Mouse (Mus musculus) neural tube, embryonic 10.5 days (tissue): ENCODE results near the gene Tgm1.

Experiments used
- DNase-seq: peaks from one replicate; pipeline ENCODE4 v3.0.0-alpha.2; 2017; ENCODE audit warnings: low spot score; ENCODE audit errors: extremely low spot score

Gene Tgm1

DNA sequence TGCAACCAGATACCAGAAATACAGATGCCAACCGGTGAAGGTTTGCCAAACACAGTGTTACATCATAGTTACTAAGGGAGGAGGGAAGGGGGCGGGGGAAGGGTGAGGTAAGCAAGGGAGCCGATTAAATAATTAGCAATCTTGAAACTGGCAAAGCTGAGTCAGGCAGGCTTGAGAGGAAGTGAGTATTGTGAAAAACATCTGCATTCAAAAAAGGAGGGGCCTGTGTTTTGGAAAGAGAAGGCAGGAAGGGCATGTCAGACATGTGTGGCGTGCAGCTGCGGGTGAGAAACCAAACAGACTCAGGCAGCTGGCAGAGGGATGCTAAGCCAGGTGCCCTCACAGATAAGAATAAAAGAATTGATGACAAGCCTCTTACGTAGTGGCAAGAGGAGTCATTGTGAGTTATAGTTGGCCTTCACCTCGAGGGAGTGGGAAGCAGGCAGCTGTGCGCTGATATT, 10.7 kb upstream of the Tgm1 start:
- DNase-seq: no peak

DNA sequence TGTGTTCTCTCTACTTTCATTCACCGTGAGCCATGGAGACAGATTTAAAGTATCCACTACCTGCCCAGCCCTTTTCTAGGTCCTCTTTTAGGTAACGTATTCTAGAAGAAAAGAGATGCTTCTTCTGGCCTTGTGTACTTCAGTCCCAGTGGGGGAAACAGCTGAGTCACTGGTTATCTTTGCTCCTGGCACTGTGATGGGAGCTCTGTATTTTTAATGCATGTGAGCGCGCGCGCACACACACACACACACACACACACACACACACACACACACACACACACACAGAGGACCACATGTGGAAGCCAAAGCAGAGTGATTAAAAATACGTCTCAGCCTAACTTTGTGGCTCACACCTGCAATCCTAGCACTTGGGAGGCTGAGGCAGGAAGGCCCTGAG, 9.7 kb upstream of the Tgm1 start:
- DNase-seq: no peak

DNA sequence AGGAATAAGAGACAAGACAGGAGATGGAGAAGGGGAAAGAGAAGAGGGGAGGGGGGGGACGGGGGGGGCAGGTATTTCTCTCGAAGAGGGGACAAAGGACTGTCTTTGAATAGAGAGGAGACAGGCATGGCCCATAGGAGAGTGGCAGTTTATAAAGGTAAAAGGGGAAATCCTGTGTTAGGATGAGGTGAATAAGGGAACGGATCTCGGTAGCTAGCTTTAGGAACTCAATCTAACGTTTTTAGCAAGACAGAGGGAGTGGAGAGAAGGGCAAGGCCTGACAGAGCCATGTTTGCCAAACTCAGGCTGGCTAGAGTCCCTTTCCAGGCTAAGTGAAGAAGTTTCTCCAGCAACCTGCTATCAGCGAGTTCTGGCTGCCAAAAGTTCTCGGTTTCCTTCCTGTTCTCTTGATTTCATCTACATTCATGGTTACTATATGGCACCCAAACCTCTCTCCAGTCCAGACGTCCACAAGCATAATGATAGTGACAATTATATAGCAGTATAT, 8.8 kb upstream of the Tgm1 start:
- DNase-seq: no peak

DNA sequence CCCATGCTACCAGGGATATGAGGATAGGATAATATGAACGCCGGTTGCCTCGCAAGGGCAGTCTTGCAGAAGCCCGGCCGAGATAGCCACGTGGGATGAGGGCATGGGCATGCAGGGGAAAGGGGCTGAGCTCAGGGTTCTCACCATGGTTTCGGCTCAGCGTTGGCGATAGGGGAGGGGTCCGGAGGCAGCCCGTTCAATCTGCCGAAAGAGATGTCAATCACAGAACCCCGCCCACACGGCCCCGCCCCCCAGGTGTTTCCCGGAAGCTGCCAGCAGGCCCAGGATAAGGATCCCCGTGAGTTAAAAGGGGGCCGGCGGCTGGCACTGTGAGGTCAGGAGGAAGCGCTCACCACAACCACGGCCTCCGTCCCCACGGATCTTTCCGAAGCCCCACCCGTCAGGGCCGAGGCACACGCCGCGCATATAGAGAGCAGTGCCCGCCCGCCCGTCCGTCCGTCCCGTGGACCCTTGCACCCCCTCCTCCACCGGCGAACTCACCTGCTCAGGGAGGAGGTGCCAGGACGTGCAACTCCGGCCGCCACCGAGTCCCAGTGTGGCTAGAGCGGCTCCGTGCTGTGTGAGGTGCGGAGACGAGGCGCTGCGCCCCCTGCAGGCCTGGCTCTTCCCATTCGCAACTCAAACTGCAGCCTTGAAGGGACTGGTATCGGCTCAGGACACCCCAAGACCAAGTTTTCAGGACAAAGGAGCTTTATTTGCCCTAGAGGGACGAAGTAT, 8.1 kb upstream of the Tgm1 start, which contains the start of gene Rabggta:
Gene Rabggta (minus strand): TSS at position 564 of the 738 bp plus-strand sequence.
- peak; percentile 94 for DNase-seq

DNA sequence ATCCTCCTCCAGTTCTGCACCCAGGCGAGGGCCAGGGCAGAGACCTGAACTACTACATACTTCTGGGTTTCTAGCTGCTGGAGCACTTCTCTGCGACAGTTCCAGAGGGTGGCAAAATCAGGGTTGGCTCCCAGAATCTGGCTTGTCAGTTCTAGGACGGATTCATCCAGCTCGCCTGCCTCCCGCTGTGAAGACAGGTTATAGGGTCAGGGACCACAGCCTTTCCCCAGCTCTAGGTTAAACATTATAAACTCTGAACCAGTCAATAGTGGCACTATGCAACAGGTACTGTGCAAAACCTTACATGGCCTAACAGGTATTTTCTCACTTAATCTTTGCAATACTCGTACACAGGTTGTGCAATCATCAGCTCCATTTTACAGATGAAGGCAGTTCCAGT, 7.3 kb upstream of the Tgm1 start:
- DNase-seq: no peak

DNA sequence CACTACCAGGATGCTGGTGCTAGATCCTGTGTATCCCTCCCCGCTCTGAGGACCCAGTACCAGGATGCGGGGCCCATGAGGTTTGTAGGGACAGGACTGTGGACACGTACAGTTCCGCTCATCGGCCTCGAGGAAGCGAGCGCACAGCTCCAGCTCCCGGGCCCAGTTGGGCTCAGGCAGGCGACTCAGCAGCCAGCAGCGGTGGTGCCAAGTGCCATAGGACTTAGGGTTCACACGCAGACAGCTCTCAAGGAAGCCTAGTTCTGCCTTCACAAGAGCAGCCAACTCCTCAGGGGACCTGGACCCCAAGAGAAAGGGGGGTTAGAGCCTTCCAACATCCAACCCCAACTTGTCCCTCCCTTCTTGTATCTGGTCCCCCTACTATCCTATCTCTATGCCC, 6.9 kb upstream of the Tgm1 start:
- DNase-seq: no peak

DNA sequence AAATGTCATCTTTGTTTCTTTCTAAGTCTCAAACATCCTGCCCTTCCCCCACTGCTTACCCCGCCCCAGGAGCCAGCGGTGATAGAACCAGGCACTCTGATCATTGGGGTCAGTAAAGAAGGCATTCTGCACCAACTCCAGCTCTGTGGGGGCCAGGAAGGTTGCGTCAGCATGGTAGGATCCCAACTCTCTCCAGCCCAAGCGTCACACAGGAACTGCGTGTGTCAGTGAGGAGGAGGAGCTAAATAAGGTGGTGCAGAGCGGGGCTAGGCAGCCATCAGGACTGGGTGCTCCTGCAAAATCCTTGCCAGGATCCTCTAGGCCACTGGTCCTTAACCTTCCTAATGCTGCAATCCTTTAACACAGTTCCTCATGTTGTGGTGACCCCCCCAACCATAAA, 6.0 kb upstream of the Tgm1 start:
- DNase-seq: no peak

DNA sequence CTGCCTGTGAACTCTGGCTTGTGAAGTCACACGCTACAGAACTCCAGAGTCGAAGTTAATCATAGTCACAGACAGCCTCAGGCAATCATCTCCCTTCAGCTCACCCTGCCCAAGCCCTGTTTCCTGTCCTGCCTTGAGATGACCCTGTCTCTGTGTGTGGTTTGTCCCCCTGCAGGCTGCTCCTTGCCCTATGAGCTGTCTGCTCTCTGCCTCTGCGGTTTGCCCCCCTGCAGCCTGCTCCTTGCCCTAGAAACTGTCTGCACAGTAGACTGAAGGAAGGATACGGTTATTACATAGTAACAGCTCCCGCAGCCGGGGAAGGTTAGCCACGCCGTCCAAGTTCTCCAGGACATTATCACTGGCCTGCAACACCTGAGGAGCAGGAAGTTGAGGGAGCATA, 3.2 kb upstream of the Tgm1 start:
- no peak for DNase-seq

DNA sequence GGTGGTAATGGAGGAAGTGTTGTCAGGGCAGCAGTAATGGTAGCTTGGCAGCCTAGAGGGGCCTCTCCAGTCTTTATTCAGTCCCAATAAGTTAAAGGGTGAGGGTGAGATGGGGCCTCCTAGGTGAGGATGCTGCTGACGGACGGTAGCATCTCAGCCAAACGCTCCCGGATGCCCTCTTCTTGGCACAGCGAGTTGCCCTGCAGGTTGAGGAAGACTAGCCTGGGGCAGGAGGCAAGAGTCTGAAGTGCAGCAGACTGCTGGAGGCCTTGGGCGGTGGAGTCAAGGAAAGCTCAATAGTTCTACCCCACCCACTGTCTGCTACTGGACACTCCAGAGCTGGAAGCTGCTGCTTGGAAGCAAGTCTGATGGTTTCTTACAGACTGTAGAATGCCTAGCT, 2.5 kb upstream of the Tgm1 start:
- no peak for DNase-seq

DNA sequence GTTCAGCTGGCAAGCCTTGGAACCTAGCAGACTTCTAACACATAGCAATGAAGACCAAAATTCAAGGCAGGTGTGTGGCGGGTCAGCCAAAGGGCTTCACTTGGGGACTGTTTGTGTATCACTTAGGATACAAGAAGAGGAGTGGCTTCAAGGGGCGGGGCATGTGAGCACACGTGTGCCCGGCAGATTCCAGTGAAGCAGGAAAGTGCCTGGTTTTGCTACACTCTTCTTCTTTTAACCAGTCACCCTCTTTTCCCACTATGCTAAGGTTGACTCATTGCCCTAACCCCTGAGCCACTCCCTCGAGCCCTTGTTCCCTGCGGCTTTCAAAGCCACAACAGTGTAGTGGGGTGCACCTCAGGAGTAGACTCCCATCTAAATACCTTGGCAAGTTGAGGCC, 1.2 kb upstream of the Tgm1 start:
- DNase-seq: no peak

DNA sequence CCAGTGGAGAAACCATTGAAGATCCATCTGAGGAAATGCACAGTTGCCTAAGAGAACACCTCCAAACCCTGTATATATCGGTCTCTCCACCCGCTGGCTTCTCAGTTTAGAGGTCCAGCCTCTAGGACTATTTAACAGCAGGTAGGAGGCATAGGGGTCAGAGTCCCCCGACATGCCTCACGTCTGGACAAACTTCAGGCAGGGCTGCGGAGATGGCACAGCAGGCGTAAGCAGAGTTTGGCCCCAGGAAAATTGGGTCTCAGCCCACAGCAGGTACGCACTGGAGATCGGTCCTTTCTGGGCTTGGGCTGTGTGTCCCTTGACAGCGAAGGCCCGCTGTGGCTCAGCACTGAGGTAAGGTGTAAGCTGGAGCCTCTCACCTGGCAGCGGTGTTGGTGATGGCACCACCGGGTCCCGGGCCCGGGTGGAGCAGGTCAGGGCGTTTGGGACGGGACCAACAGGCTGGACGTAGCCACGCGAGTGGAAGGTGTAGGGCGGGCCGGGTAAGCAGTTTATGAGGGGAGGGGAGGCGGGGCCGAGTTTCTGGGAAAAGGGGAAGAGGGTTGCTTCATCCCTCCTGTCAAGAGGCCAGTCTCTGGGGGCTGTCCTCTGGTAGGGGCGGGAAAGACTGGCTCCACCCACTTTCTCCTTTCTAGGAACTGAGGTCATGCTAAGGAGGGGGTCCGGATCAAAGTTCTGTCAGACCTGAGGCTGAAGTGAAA, 558 bp downstream of the Tgm1 start:
- no peak for DNase-seq

DNA sequence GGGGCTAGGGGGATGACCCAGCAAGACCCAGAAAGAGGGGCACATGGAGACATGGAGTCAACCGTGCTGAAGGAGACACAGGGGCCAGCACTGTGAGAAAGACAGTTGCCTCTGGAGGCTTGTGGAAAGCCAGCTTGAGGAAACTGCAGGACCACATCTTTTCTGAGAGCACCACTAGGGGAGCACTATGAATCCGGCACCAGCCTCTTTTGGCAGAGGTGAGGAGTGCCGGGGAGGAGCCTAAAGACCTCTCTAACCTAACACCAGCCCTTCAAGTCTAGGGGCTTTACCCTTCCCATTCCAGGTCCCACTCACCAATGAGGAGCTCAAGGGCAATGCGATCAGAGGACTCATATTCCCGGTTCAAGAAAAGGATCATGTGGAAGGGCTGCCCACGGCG, 1.9 kb downstream of the Tgm1 start:
- no peak for DNase-seq

DNA sequence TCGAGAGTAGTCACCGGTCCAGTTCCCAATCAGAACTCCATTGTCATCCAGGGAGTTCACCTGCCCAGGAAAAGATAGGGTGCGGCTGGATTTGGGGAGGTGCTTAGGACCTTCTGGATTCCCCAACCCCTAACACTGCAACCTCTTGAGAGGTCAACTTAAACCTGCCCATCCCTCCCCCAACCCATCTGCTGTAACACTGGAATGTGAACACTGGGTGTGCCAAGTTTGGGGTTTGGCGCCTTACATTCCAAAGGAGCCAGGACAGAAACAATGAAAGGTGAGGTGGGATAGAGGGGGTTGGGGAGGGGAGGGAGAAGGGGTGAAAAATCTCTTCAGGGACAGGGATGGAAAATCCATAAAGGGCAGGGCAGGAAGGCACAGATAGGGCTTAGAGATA, 4.2 kb downstream of the Tgm1 start:
- DNase-seq: no peak

DNA sequence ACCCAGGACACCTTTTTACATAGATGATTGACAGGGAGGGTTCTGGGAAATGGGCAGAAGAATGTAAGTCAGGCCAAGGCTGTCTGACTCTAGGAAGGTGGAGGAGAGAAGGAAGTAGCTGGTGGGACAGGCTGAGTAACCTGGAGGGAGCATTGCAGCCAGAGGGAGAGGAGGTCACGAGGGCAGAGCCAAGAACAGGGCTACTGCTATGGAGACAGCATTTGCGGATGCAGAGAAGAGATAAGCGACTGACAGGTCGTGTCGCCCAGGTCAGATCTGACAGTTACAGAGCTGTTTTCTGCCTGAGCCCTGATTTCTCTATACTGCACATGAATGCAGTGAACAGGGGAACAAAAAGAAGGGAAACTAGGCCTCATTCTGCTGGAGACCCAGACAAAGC, 6.3 kb downstream of the Tgm1 start:
- no peak for DNase-seq

DNA sequence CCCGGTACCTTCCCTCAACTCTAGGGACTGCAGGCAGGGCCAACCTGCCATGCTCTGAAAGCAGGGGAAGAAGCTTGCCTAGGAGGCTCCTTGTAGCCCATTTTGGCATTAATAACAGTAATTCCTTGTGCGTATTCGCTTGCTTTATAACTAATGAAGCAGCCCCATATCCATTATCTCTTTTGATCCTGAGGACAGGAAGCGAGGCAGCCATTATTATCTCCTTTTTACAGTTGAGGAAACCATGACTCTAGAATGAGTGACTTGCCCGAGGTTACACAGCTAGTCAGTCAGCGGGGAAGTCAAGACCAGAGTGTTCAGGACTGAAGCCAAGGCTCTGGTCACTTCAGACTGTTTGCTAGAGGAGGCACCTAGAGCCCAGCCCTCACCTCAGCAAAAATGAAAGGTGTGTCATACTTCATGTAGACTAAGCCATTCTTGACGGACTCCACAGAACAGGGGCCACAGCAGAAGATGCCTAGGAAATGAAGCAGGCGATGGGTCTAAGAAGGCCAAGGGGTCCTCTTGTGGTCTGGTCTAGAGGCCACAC, 7.6 kb downstream of the Tgm1 start:
- DNase-seq: no peak

DNA sequence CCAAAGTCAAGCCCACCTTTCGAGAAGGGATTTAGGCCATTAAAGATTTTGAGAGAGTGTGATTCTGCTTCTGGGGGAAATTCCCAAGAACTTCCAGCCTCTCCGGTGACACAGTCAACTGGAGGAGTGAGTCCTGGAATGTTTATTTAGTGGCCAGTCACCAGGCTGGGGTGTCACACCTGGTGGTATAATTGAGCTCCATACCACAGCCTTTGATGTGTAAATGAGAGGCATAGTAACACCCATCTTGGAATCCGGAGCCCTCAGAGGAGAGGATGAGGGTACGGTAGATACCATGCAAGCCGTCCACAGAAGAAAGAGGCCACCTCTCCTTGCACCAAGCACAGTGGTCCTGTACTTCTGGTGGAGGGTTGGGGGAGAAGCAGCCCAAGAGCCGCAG, 11.0 kb downstream of the Tgm1 start:
- no peak for DNase-seq

DNA sequence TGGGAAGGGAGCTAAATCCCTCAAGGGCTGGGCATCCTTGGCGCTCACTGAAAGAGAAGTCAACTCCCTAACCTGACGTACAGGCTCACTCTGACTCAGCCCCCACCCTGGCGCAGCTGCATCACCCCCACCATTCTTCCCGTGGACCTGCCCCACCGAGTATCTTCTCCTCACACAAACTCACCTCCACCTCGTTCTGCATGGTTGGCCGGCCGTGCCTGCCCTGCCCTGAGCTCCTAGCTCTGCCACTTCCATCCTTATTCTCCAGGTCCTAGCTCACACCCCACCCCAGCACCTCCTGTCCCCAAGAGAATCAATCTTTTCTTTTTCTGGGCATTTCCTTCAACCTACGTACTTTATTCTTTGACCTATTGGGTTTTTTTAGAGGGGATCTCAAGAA, 12.6 kb downstream of the Tgm1 start:
- no peak for DNase-seq

DNA sequence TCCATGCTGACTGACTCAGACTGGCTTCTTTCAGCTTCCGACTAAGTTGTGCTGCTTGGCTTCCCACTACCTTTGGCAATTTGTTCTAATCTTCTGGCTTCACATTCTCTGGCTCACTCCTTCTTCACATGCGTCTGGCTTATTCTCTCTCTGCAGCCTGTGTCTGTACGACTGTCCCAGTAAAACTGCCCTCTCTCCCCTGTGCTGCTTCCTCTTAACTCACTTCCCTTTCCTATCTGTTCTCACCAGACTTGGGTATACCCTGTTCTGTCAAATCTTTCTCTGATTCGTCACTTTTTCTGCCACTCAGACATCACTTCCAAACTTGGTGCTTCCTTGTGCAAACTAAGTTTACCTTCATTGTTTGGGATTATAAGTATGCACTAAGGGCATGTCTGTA, 16.5 kb downstream of the Tgm1 start:
- DNase-seq: no peak

DNA sequence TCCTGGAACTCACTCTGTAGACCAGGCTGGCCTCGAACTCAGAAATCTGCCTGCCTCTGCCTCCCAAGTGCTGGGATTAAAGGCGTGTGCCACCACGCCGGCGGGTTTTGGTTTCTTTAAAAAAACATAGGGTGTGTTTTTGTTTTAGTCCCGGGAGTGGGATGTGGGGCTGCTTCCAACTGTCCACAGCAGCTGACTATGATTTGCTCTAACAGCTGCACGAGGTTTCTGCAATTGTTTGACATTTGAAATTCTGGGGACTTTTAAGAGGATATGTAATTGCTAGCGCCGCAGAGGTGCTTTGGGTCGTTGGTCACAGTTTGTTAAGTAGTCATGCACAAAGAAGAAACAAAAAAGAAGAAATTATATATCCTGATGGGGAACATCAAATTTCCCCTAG, 24.3 kb downstream of the Tgm1 start:
- DNase-seq: no peak

DNA sequence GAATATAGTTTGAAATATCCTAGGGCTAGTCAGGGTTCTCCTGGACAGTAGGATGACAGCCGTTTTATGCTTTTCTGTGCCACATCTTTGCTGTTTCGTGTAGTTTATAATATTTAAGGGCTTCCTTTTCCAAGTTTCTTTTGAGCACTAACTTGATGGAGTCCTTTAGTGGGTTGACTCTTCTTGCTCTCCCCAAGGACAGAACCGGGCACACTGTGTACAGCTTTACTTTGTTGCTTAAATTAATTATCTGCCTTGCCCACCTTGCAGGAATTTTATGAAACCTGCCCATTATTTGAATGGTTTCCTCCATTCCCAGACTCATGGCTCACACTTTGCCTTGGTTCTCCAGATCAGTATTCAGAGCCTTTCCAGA, 31.6 kb downstream of the Tgm1 start:
- DNase-seq: no peak

DNA sequence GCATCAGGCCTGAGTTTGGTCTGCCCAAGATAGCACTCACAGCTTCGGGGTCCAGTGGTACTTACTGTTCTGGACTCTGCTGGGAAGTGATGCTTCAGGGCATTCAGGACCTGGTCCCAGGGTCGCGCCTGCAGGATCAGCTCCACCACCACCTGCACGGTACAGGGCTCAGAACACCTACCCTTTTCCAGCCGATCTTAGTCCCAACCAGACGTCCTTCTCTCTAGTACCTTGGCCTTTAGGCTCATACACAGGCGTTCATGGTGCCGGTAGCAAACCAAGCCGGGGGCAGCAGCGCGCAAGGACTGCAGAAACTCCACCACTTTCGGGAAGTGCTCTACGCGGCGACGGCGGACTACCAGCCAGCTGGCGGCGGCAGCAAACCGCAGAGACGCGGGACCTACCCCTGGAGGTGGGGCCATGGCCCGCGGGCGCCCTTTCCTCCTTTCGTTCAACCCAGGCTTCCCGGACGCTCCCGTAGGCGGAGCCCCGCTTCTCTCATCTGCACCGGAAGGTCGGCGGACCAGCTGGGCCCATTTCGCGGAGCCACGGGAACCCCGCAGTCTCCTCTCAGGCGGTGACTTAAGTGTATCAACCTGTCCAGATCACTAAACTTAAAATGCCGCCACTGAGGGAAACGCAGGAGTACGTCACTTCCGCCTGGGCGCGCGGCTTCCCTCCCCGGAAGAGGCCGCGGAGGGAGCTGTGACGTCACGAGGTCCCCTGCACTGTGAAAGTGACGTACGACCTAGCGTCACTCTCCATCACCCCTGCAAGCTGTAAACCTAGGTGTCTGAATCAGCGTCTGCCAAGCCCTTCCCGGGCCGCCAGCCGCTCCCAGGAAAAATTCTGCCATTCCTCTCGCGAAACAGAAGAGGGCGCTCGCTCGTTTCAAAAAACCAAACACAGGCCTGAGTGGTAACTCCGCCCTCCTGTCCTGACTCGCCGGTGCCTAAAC, 32.3 kb downstream of the Tgm1 start, which contains the start of gene Tinf2:
Gene Tinf2 (minus strand): TSS at position 661 of the 958 bp plus-strand sequence.
- DNase-seq: peak; percentile 97
